Mouse (Mus musculus) hindlimb bud, embryonic 11.5 days (tissue): ENCODE data around the gene Zfp322a.
"Not testable (repeated sequence)": the region's sequence is repeated elsewhere in the genome, so short reads cannot be mapped to it uniquely, and the experiment has no call there.

Experiments used
- DNase-seq: peaks from one replicate; pipeline ENCODE4 v3.0.0-alpha.2; 2012; ENCODE audit warnings: low read depth, low spot score; ENCODE audit errors: extremely low spot score

Zfp322a gene

GRCm38 (mm10) chr13:23317305-23317889, 51.6 kb downstream of the Zfp322a start:
- no peak for DNase-seq

- no peak for DNase-seq
Measured at GRCm38 (mm10) chr13:23312909-23313669, 55.9 kb downstream of the Zfp322a start.

GRCm38 (mm10) chr13:23310036-23310435, 59.0 kb downstream of the Zfp322a start:
- no peak for DNase-seq

GRCm38 (mm10) chr13:23309495-23310011, 59.5 kb downstream of the Zfp322a start:
- no peak for DNase-seq

GRCm38 (mm10) chr13:23308639-23309307, 60.2 kb downstream of the Zfp322a start:
- DNase-seq = not testable (repeated sequence)

- no peak for DNase-seq
Measured at GRCm38 (mm10) chr13:23307069-23307814, 61.8 kb downstream of the Zfp322a start.

GRCm38 (mm10) chr13:23306707-23307068, 62.3 kb downstream of the Zfp322a start:
- DNase-seq = no peak
